Mouse (Mus musculus): ENCODE measurements around the gene Olfr550.
A peak's percentile ranks its signal among the peaks of the same experiment; 100 is the strongest.
"Not testable (repeated sequence)": the region's sequence is repeated elsewhere in the genome, so short reads cannot be mapped to it uniquely, and the experiment has no call there.

The Olfr550 gene

GRCm38 (mm10) chr7:102571142-102571541 is at the start of gene Olfr550:
Gene Olfr550, plus strand, starts transcription at chr7:102571442.
- no peak for DNase-seq (ENCODE audit: low spot score in 2 of 2)

GRCm38 (mm10) chr7:102529052-102529451 is 42.2 kb upstream of the Olfr550 start:
- no peak for DNase-seq (ENCODE audit: low spot score in 2 of 2)

- no peak for DNase-seq (ENCODE audit: low spot score in 2 of 2)
Observed at GRCm38 (mm10) chr7:102534449-102534848, 36.8 kb upstream of the Olfr550 start, which contains the start of gene Olfr547. Gene Olfr547, plus strand, starts transcription at chr7:102534749.

GRCm38 (mm10) chr7:102540596-102540995 is 30.6 kb upstream of the Olfr550 start, which contains the start of gene Olfr548-ps1:
Gene Olfr548-ps1, plus strand, starts transcription at chr7:102540896.
- no peak for DNase-seq (ENCODE audit: low spot score in 2 of 2)

GRCm38 (mm10) chr7:102541251-102541650 is 30.0 kb upstream of the Olfr550 start:
- no peak for DNase-seq (ENCODE audit: low spot score in 2 of 2)

GRCm38 (mm10) chr7:102549570-102549969 is 21.7 kb upstream of the Olfr550 start, which contains the start of gene Olfr549:
Gene Olfr549, plus strand, starts transcription at chr7:102549870.
- no peak for DNase-seq (ENCODE audit: low spot score in 2 of 2)

GRCm38 (mm10) chr7:102553279-102553678 is 18.0 kb upstream of the Olfr550 start:
- DNase-seq (ENCODE audit: low spot score in 2 of 2): no peak

- peak; percentile 67 to 68 for DNase-seq (ENCODE audit: low spot score in 2 of 2)
Observed at GRCm38 (mm10) chr7:102564999-102565997, 5.9 kb upstream of the Olfr550 start, which contains the start of gene Trim21. Gene Trim21, minus strand, starts transcription at chr7:102565486.

GRCm38 (mm10) chr7:102566219-102566618 is 5.0 kb upstream of the Olfr550 start:
- DNase-seq (ENCODE audit: low spot score in 2 of 2): no peak

- DNase-seq (ENCODE audit: low spot score in 2 of 2): no peak
Observed at GRCm38 (mm10) chr7:102573174-102573830, 2.1 kb downstream of the Olfr550 start.

- DNase-seq (ENCODE audit: low spot score in 2 of 2): no peak
Observed at GRCm38 (mm10) chr7:102575998-102576397, 4.8 kb downstream of the Olfr550 start.

- no peak for DNase-seq (ENCODE audit: low spot score in 2 of 2)
Observed at GRCm38 (mm10) chr7:102591786-102592185, 20.5 kb downstream of the Olfr550 start, which contains the start of gene Olfr551. Gene Olfr551, minus strand, starts transcription at chr7:102591886.

- no peak for DNase-seq (ENCODE audit: low spot score in 2 of 2)
Observed at GRCm38 (mm10) chr7:102597378-102598031, 26.3 kb downstream of the Olfr550 start, which contains the start of gene Olfr552. Gene Olfr552, plus strand, starts transcription at chr7:102597770.

- DNase-seq (ENCODE audit: low spot score in 2 of 2): no peak
Observed at GRCm38 (mm10) chr7:102618118-102618517, 46.9 kb downstream of the Olfr550 start, which contains the start of gene Olfr553. Gene Olfr553, minus strand, starts transcription at chr7:102618218.

- no peak for DNase-seq (ENCODE audit: low spot score in 2 of 2)
Observed at GRCm38 (mm10) chr7:102619608-102620007, 48.4 kb downstream of the Olfr550 start.

GRCm38 (mm10) chr7:102620368-102620767 is 49.1 kb downstream of the Olfr550 start:
- DNase-seq (ENCODE audit: low spot score in 2 of 2): not testable (repeated sequence)
